Mouse (Mus musculus) myocyte (in vitro differentiated cells): ENCODE results near the gene Nfic.

ENCODE experiments used
- CEBPB ChIP-seq: IDR thresholded peaks from 2 replicates; pipeline ENCODE4 v1.6.1; 2011; ENCODE audit warnings: mild to moderate bottlenecking, moderate library complexity; ENCODE audit not compliant: poor library complexity, insufficient read depth, severe bottlenecking
- E2F4 ChIP-seq: IDR thresholded peaks from one replicate; pipeline ENCODE4 v1.6.1; 2011; ENCODE audit warnings: mild to moderate bottlenecking, control low read depth, moderate library complexity; ENCODE audit not compliant: insufficient read depth
- MAX ChIP-seq: IDR thresholded peaks from one replicate; pipeline ENCODE4 v1.6.1; 2011; ENCODE audit warnings: low read depth, mild to moderate bottlenecking, control low read depth
- MYOG ChIP-seq, 3 experiments: IDR thresholded peaks; one replicate each; pipeline ENCODE4 v1.6.1; 2011; ENCODE audit warnings: control low read depth in 2 of 3, low read depth in 2 of 3, mild to moderate bottlenecking in 2 of 3; ENCODE audit not compliant: insufficient read length in 2 of 3, control insufficient read depth in 1 of 3, insufficient read depth in 1 of 3
- POLR2A ChIP-seq: IDR thresholded peaks from one replicate; pipeline ENCODE4 v1.6.1; 2011; ENCODE audit warnings: low read depth, mild to moderate bottlenecking, control low read depth, moderate library complexity; ENCODE audit not compliant: insufficient read length
- TCF12 ChIP-seq: IDR thresholded peaks from one replicate; pipeline ENCODE4 v1.6.1; 2011; ENCODE audit warnings: mild to moderate bottlenecking, control low read depth; ENCODE audit not compliant: poor library complexity, insufficient read depth, severe bottlenecking
- TCF3 ChIP-seq: IDR thresholded peaks from one replicate; pipeline ENCODE4 v1.6.1; 2011; ENCODE audit warnings: low read depth, control low read depth; ENCODE audit not compliant: insufficient read length
- USF1 ChIP-seq: IDR thresholded peaks from one replicate; pipeline ENCODE4 v1.6.1; 2011; ENCODE audit warnings: low read depth, mild to moderate bottlenecking, control low read depth, moderate library complexity

DNA sequence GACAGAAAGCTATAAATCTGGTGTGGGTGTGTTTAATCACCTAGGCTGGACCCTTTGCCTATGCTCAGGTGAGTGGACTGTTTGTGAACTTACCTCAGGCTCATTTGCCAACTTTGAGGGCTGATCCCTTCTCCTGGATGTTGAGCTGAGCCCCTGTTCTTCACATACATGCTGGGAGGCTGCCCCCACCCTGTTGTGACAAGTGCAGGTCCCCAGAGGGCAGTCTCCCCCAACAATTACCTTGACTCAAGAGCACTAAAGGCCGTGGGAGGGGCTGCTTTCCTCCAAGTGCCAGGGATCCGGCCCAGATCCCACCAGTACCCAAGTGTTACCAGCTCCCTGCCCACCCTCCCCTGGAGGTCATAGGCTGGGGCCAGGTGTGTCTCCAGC is 29.6 kb upstream of the Nfic start:
- no peak for TF ChIP-seq POLR2A
- no peak for TF ChIP-seq MAX
- no peak for TF ChIP-seq CEBPB
- TF ChIP-seq USF1, result no peak
- no peak for TF ChIP-seq MYOG (IDR thresholded peaks at IDR 0.05; ENCODE audit: control insufficient read depth in 1 of 3, insufficient read depth in 1 of 3, insufficient read length in 2 of 3, low read depth in 2 of 3)
- no peak for TF ChIP-seq TCF12
- no peak for TF ChIP-seq E2F4
- no peak for TF ChIP-seq TCF3
